Mouse (Mus musculus): Measurements from ENCODE around the gene Gm44596. TPM values are rescaled to one million over a fixed set of nuclear protein-coding genes. Genes with fewer than 3 reads are reported as not detected.

Gm44596 gene
- polyA plus RNA-seq, 1 experiment from 2014 or later: not detected

- H3K9me3 ChIP-seq (replicated peaks; ENCODE audit: control insufficient read depth, low read length): no peaks in the 10 kb centered on the region
- peak overlapping the region; percentile 46; the same call in 1 of the 2 replicates for H3K9ac ChIP-seq (ENCODE audit: low read length)
- H3K27ac ChIP-seq (ENCODE audit: low read length): no peak overlapping the region
- peak overlapping the region; percentile 24 for H3K4me3 ChIP-seq (replicated peaks; ENCODE audit: low read length)
- WGBS: 14% methylated on average over 14 of the region's 14 CpGs
- H3K4me2 ChIP-seq (ENCODE audit: low read depth, low read length): peak overlapping the region; percentile 41
- no peaks in the 10 kb centered on the region for H3K27me3 ChIP-seq (ENCODE audit: control insufficient read depth, insufficient read depth, low read length)
- peak; percentile 38; the same call in 1 of the 2 replicates for ATAC-seq (ENCODE audit: insufficient read depth, low FRiP score)
- H3K36me3 ChIP-seq (ENCODE audit: control insufficient read depth, insufficient read depth, low read length): no peaks in the 10 kb centered on the region
- H3K4me1 ChIP-seq (ENCODE audit: control insufficient read depth, insufficient read depth, low read length): peaks cover 3% of the 10 kb centered on the region; the same call in 1 of the 2 replicates
These were observed 70.6 kb downstream of the Gm44596 start for GRCm38 (mm10) chr6:128445761-128446535.

GRCm38 (mm10) chr6:128447063-128447462, 71.8 kb downstream of the Gm44596 start:
- ATAC-seq (ENCODE audit: insufficient read depth, low FRiP score): no peak
- Histone ChIP-seq H3K27ac (ENCODE audit: low read length) (no peak overlapping the region), H3K4me3 (replicated peaks; ENCODE audit: low read length) (no peak overlapping the region), H3K9ac (ENCODE audit: low read length) (no peak overlapping the region), H3K36me3 (ENCODE audit: control insufficient read depth, insufficient read depth, low read length) (no peaks in the 10 kb centered on the region), H3K4me2 (ENCODE audit: low read depth, low read length) (no peak overlapping the region), H3K4me1 (ENCODE audit: control insufficient read depth, insufficient read depth, low read length) (peaks cover 3% of the 10 kb centered on the region; the same call in 1 of the 2 replicates), H3K9me3 (replicated peaks; ENCODE audit: control insufficient read depth, low read length) (no peaks in the 10 kb centered on the region), H3K27me3 (ENCODE audit: control insufficient read depth, insufficient read depth, low read length) (no peaks in the 10 kb centered on the region)
- WGBS: 93% methylated on average over 5 of the region's 5 CpGs

- 61% methylated on average over 12 of the region's 12 CpGs for WGBS
- H3K27me3 ChIP-seq (ENCODE audit: control insufficient read depth, insufficient read depth, low read length): no peaks in the 10 kb centered on the region
- H3K36me3 ChIP-seq (ENCODE audit: control insufficient read depth, insufficient read depth, low read length): no peaks in the 10 kb centered on the region
- no peaks in the 10 kb centered on the region for H3K9me3 ChIP-seq (replicated peaks; ENCODE audit: control insufficient read depth, low read length)
- H3K4me3 ChIP-seq (replicated peaks; ENCODE audit: low read length): no peak overlapping the region
- no peak overlapping the region for H3K4me2 ChIP-seq (ENCODE audit: low read depth, low read length)
- no peaks in the 10 kb centered on the region for H3K4me1 ChIP-seq (ENCODE audit: control insufficient read depth, insufficient read depth, low read length)
- H3K9ac ChIP-seq (ENCODE audit: low read length): no peak overlapping the region
- no peak for ATAC-seq (ENCODE audit: insufficient read depth, low FRiP score)
- H3K27ac ChIP-seq (ENCODE audit: low read length): no peak overlapping the region
These were observed 80.7 kb downstream of the Gm44596 start for GRCm38 (mm10) chr6:128455835-128456605.

Other genes starting within 250 kb of the Gm44596 start
- gene Tspan9, start 231.9 kb upstream of the Gm44596 start, polyA plus RNA-seq (2015; fragmentation: Nextera tagmentation; extraction: Ambion mirVana): 177 and 178 TPM in 2 replicates
- 0.79 and 2.0 TPM in 2 replicates for gene Tead4, start 74.7 kb upstream of the Gm44596 start, polyA plus RNA-seq (2015; fragmentation: Nextera tagmentation; extraction: Ambion mirVana)
- 13.8 TPM in 2 replicates for gene Tulp3, start 19.7 kb upstream of the Gm44596 start, polyA plus RNA-seq (2015; fragmentation: Nextera tagmentation; extraction: Ambion mirVana)
- 86.6 and 93.2 TPM in 2 replicates for gene Rhno1, start 12.6 kb upstream of the Gm44596 start, polyA plus RNA-seq (2015; fragmentation: Nextera tagmentation; extraction: Ambion mirVana)
- gene Foxm1, start 12.5 kb upstream of the Gm44596 start, polyA plus RNA-seq (2015; fragmentation: Nextera tagmentation; extraction: Ambion mirVana): 24.3 and 26.4 TPM in 2 replicates
- gene Tex52, start within 50 bp of the Gm44596 start, polyA plus RNA-seq (2015; fragmentation: Nextera tagmentation; extraction: Ambion mirVana): 0.21 TPM in 2 replicates
- gene Nrip2, start 23.8 kb downstream of the Gm44596 start, polyA plus RNA-seq (2015; fragmentation: Nextera tagmentation; extraction: Ambion mirVana): 5.5 and 6.2 TPM in 2 replicates
- gene Itfg2, start 49.4 kb downstream of the Gm44596 start, polyA plus RNA-seq (2015; fragmentation: Nextera tagmentation; extraction: Ambion mirVana): 25.0 and 36.4 TPM in 2 replicates
- 413 and 416 TPM in 2 replicates for gene Fkbp4, start 63.2 kb downstream of the Gm44596 start, polyA plus RNA-seq (2015; fragmentation: Nextera tagmentation; extraction: Ambion mirVana)
- 10.9 and 15.0 TPM in 2 replicates for gene Pzp, start 151.2 kb downstream of the Gm44596 start, polyA plus RNA-seq (2015; fragmentation: Nextera tagmentation; extraction: Ambion mirVana)
- 2.7 and 3.6 TPM in 2 replicates for gene A2ml1, start 206.1 kb downstream of the Gm44596 start, polyA plus RNA-seq (2015; fragmentation: Nextera tagmentation; extraction: Ambion mirVana)
- gene Klrb1a, start 248.0 kb downstream of the Gm44596 start, polyA plus RNA-seq (2015; fragmentation: Nextera tagmentation; extraction: Ambion mirVana): not detected in 2 replicates